Comparison of ENCODE assay signal across 8 mouse cellular contexts in genomic region chr12:85475232-85475919, GRCm38 (mm10). TPM values are rescaled to one million over a fixed set of nuclear protein-coding genes. Genes with fewer than 3 reads are reported as not detected.
DNase-seq lines count a peak whose midpoint lies in the region; ATAC-seq and TF ChIP-seq lines count a peak whose summit lies in the region.
"Had no signal": no experiment of that assay in that cellular context is flagged by ENCODE, and none has a peak within 500 bp of the region (broad histone marks: within the 10 kb centered on the region; RNA-seq: fewer than 3 reads in every experiment).

No protein-coding gene starts in this region.

- no peak for TF ChIP-seq CTCF in embryonic fibroblast, embryonic 13.5 days (IDR thresholded peaks at IDR 0.05; ENCODE audit: borderline replicate concordance, insufficient read depth, low read length)
- no peak for TF ChIP-seq CTCF in small intestine, adult 2 months (IDR thresholded peaks at IDR 0.05; ENCODE audit: extremely low read depth, insufficient read length, insufficient replicate concordance, low read depth, low read length)

- 17% methylated on average over 15 of the region's 16 CpGs for WGBS in lung, embryonic 15.5 days
- WGBS in limb, embryonic 11.5 days: 9% methylated on average over 16 of the region's 16 CpGs
- WGBS in small intestine, adult 2 months: 67% methylated on average over 16 of the region's 16 CpGs

- no peak for ATAC-seq in lung, embryonic 15.5 days (ENCODE audit: borderline replicate concordance, extremely low read depth, low FRiP score, low TSS enrichment)
- ATAC-seq in limb, embryonic 11.5 days (ENCODE audit: insufficient number of reproducible peaks, low FRiP score, low TSS enrichment, low read depth): no peak

- TF ChIP-seq POLR2A in embryonic fibroblast, embryonic 13.5 days (IDR thresholded peaks at IDR 0.05; ENCODE audit: low read depth, low read length): no peak
- no peak for TF ChIP-seq POLR2A in small intestine, adult 2 months (IDR thresholded peaks at IDR 0.05; ENCODE audit: low read depth, low read length)

- no peaks in the 10 kb centered on the region for H3K36me3 ChIP-seq in lung, embryonic 15.5 days
- H3K36me3 ChIP-seq in limb, embryonic 11.5 days (ENCODE audit: control insufficient read depth, insufficient read depth, low read length): no peaks in the 10 kb centered on the region; the same call in 1 of the 2 replicates
- peaks cover 29% of the 10 kb centered on the region for H3K36me3 ChIP-seq in small intestine, adult 2 months (ENCODE audit: control insufficient read depth, insufficient read depth, low read length)

- H3K9me3 ChIP-seq in lung, embryonic 15.5 days: no peaks in the 10 kb centered on the region
- H3K9me3 ChIP-seq in limb, embryonic 11.5 days (ENCODE audit: control insufficient read depth, low read length): no peaks in the 10 kb centered on the region

- H3K4me2 ChIP-seq in lung, embryonic 15.5 days: peak overlapping the region; percentile 99
- H3K4me2 ChIP-seq in limb, embryonic 11.5 days (ENCODE audit: low read depth, severe bottlenecking): peak overlapping the region; percentile 100

- peaks cover 29% of the 10 kb centered on the region for H3K27me3 ChIP-seq in lung, embryonic 15.5 days
- peaks cover 18% of the 10 kb centered on the region for H3K27me3 ChIP-seq in limb, embryonic 11.5 days (ENCODE audit: control insufficient read depth, insufficient read depth, low read length)
- no peaks in the 10 kb centered on the region for H3K27me3 ChIP-seq in small intestine, adult 2 months (ENCODE audit: control insufficient read depth, insufficient read depth, low read length)

- no peak overlapping the region for H3K27ac ChIP-seq in lung, embryonic 15.5 days
- no peak overlapping the region for H3K27ac ChIP-seq in embryonic fibroblast, embryonic 13.5 days (ENCODE audit: insufficient read depth, low read length)
- H3K27ac ChIP-seq in limb, embryonic 11.5 days (replicated peaks; ENCODE audit: low read depth, low read length): no peak overlapping the region
- peak overlapping the region; percentile 26; the same call in 1 of the 2 replicates for H3K27ac ChIP-seq in small intestine, adult 2 months (ENCODE audit: insufficient read depth, low read depth, low read length)

- DNase-seq in lung, postnatal 10 days: no peak
- no peak for DNase-seq in limb, embryonic 11.5 days (ENCODE audit: low spot score)
- DNase-seq in right cerebral cortex, postnatal 4 days: no peak
- DNase-seq in embryo, embryonic 11 days: no peak
- DNase-seq: kidney, adult 2 months had no signal

- peaks cover 36% of the 10 kb centered on the region for H3K4me1 ChIP-seq in lung, embryonic 15.5 days
- peaks cover 6% of the 10 kb centered on the region for H3K4me1 ChIP-seq in embryonic fibroblast, embryonic 13.5 days (ENCODE audit: control insufficient read depth, insufficient read depth, low read length)
- H3K4me1 ChIP-seq in limb, embryonic 11.5 days (ENCODE audit: control insufficient read depth, insufficient read depth, low read length): peaks cover 7% of the 10 kb centered on the region
- peaks cover 14% of the 10 kb centered on the region for H3K4me1 ChIP-seq in small intestine, adult 2 months (ENCODE audit: control insufficient read depth, insufficient read depth, insufficient read length, low read length)

- H3K4me3 ChIP-seq in lung, embryonic 15.5 days: peak overlapping the region; percentile 63
- peak overlapping the region; percentile 90 for H3K4me3 ChIP-seq in embryonic fibroblast, embryonic 13.5 days (ENCODE audit: insufficient read depth, low read length)
- H3K4me3 ChIP-seq in limb, embryonic 11.5 days (ENCODE audit: low read depth, low read length): peak overlapping the region; percentile 41
- peak overlapping the region; percentile 91 for H3K4me3 ChIP-seq in small intestine, adult 2 months (ENCODE audit: low read depth, low read length)

- no peak overlapping the region for H3K9ac ChIP-seq in lung, embryonic 15.5 days
- no peak overlapping the region for H3K9ac ChIP-seq in limb, embryonic 11.5 days (ENCODE audit: low read length)

RNA-seq across cellular contexts. Expression of gene Fos, which starts 1.7 kb away (rescaled TPM):
- polyA plus RNA-seq in lung, embryonic 15.5 days (2015; fragmentation: Nextera tagmentation; extraction: Ambion mirVana): 5.5 and 5.7 TPM in 2 replicates
- 5.4 and 9.3 TPM in 2 replicates for polyA plus RNA-seq in embryonic fibroblast, embryonic 13.5 days (2011; ENCODE audit: insufficient read length, low read depth, missing spikeins)
- polyA plus RNA-seq in limb, embryonic 11.5 days (2014; fragmentation: Nextera tagmentation; extraction: Ambion mirVana): 0.89 and 1.2 TPM in 2 replicates
- 103 and 283 TPM in 2 replicates for polyA plus RNA-seq in small intestine, adult 2 months (2012; rRNA removed)

Comparison
In these comparisons a context has a peak if more than half of its experiments do, and no peak if none do; other contexts are left out.
1. H3K4me3 ChIP-seq: peak in every context shown above with its lines; median percentile 91 in small intestine, adult 2 months; 90 in embryonic fibroblast, embryonic 13.5 days; 63 in lung, embryonic 15.5 days; 41 in limb, embryonic 11.5 days.
2. RNA of gene Fos, which starts 1.7 kb away (polyA plus RNA-seq): 103 to 283 TPM in small intestine, adult 2 months; 5.4 to 9.3 TPM in embryonic fibroblast, embryonic 13.5 days, 5.5 to 5.7 TPM in lung, embryonic 15.5 days and 0.89 to 1.2 TPM in limb, embryonic 11.5 days; every median in the first group is over 10 times any median in the second.